Mouse (Mus musculus): ENCODE data around the gene Cd300ld3. TPM values are rescaled to one million over a fixed set of nuclear protein-coding genes. Genes with fewer than 3 reads are reported as not detected.
"Not testable (repeated sequence)": the region's sequence is repeated elsewhere in the genome, so short reads cannot be mapped to it uniquely, and the experiment has no call there.

Gene Cd300ld3
- total RNA-seq, 2 experiments from 2014 or later = 1.2 to 3.7 TPM

- no peak for DNase-seq
Observed at GRCm38 (mm10) chr11:115052991-115053390, 4.8 kb upstream of the Cd300ld3 start.

- DNase-seq = no peak
Observed at GRCm38 (mm10) chr11:115052206-115052605, 4.0 kb upstream of the Cd300ld3 start.

- no peak for DNase-seq
Observed at GRCm38 (mm10) chr11:115049282-115049895, 1.2 kb upstream of the Cd300ld3 start.

- DNase-seq = not testable (repeated sequence)
Observed at GRCm38 (mm10) chr11:115037669-115038068, 10.5 kb downstream of the Cd300ld3 start, which contains the start of gene Cd300ld5. TSS of gene Cd300ld5 (minus strand) at chr11:115037769.

GRCm38 (mm10) chr11:115026912-115027311 is 21.3 kb downstream of the Cd300ld3 start, which contains the start of gene Cd300ld4:
TSS of gene Cd300ld4 (minus strand) at chr11:115027012.
- not testable (repeated sequence) for DNase-seq

GRCm38 (mm10) chr11:115016093-115016492 is 32.1 kb downstream of the Cd300ld3 start, which contains the start of gene Cd300ld2:
TSS of gene Cd300ld2 (minus strand) at chr11:115016193.
- not testable (repeated sequence) for DNase-seq

- DNase-seq = no peak
Observed at GRCm38 (mm10) chr11:115004070-115004469, 44.1 kb downstream of the Cd300ld3 start.

GRCm38 (mm10) chr11:115001474-115002040 is 46.7 kb downstream of the Cd300ld3 start, which contains the start of gene Cd300c2:
TSS of gene Cd300c2 (minus strand) at chr11:115001880.
- DNase-seq = no peak

Other genes starting within 250 kb of the Cd300ld3 start
- gene Gpr142, start 249.5 kb downstream of the Cd300ld3 start, total RNA-seq (2021) = not detected
- 10 to 100 TPM; 31.2 to 47.0 TPM for gene Gprc5c, start 197.3 kb downstream of the Cd300ld3 start, total RNA-seq (2021)
- under 1 TPM; 0.43 to 0.72 TPM for gene Cd300a, start 158.4 kb downstream of the Cd300ld3 start, total RNA-seq (2021)
- under 1 TPM in 1 of 2 experiments, not detected in 1; 0.19 TPM for gene Cd300lb, start 114.0 kb downstream of the Cd300ld3 start, total RNA-seq (2021)
- gene Cd300c, start 79.3 kb downstream of the Cd300ld3 start, total RNA-seq (2021) = not detected
- gene Cd300ld, start 58.5 kb downstream of the Cd300ld3 start, total RNA-seq (2021) = under 1 TPM; 0.13 to 0.35 TPM
- gene Cd300c2, start 46.5 kb downstream of the Cd300ld3 start, total RNA-seq (2021) = under 1 TPM in 1 of 2 experiments, not detected in 1; 0.54 TPM
- gene Cd300ld2, start 32.2 kb downstream of the Cd300ld3 start, total RNA-seq (2021) = not detected
- not detected for gene Cd300ld4, start 21.4 kb downstream of the Cd300ld3 start, total RNA-seq (2021)
- 1 to 10 TPM in 1 of 2 experiments, not detected in 1; 3.5 TPM for gene Cd300ld5, start 10.6 kb downstream of the Cd300ld3 start, total RNA-seq (2021)
- gene Cd300e, start 13.8 kb upstream of the Cd300ld3 start, total RNA-seq (2021) = not detected
- gene Rab37, start 43.0 kb upstream of the Cd300ld3 start, total RNA-seq (2021) = under 1 TPM in 1 of 2 experiments, not detected in 1; 0.19 TPM
- not detected for gene Cd300lf, start 85.6 kb upstream of the Cd300ld3 start, total RNA-seq (2021)
- 1 to 10 TPM; 2.3 to 3.9 TPM for gene Slc9a3r1, start 114.9 kb upstream of the Cd300ld3 start, total RNA-seq (2021)
- gene Tmem104, start 139.1 kb upstream of the Cd300ld3 start, total RNA-seq (2021) = 1 to 10 TPM; 4.1 to 5.8 TPM
- 10 to 100 TPM; 10.7 to 13.2 TPM for gene Nat9, start 139.4 kb upstream of the Cd300ld3 start, total RNA-seq (2021)
- under 1 TPM in 1 of 2 experiments, not detected in 1; 0.05 TPM for gene Grin2c, start 218.8 kb upstream of the Cd300ld3 start, total RNA-seq (2021)
- 1 to 10 TPM; 3.6 to 3.8 TPM for gene Fdxr, start 228.6 kb upstream of the Cd300ld3 start, total RNA-seq (2021)
- gene Fads6, start 249.3 kb upstream of the Cd300ld3 start, total RNA-seq (2021) = 1 to 10 TPM; 2.9 to 3.6 TPM